Mouse (Mus musculus): ENCODE data around the gene Ear10. TPM values are rescaled to one million over a fixed set of nuclear protein-coding genes. Genes with fewer than 3 reads are reported as not detected.
"Not testable (repeated sequence)": the region's sequence is repeated elsewhere in the genome, so short reads cannot be mapped to it uniquely, and the experiment has no call there.

The Ear10 gene
- polyA plus RNA-seq, 1 experiment from 2014 or later, result not detected

DNA sequence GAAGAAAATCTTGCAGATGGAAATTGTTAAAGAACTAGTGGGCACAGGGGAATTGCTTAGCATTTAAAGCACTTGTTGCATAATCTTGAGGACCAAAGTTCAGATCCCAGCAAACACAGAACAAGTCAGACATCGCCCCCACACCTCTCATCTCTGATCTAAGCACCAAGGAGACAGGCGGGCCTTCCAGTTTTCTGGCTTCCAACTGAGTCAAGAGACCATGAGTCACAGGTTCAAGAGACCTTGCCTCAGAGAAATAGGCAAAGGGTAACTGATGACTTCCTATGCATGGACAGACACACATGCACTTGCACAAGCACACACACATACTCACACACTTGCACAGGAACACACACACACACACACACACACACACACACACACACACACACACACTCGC is 24.8 kb downstream of the Ear10 start:
- H3K4me1 ChIP-seq (ENCODE audit: control insufficient read depth, insufficient read depth, low read length); H3K4me3 ChIP-seq (ENCODE audit: low read length); H3K9me3 ChIP-seq (ENCODE audit: control insufficient read depth, low read length); H3K36me3 ChIP-seq (ENCODE audit: control insufficient read depth, insufficient read depth, low read length); H3K9ac ChIP-seq (ENCODE audit: low read depth, low read length); H3K4me2 ChIP-seq (replicated peaks; ENCODE audit: low read depth, low read length); H3K27me3 ChIP-seq (ENCODE audit: control insufficient read depth, insufficient read depth, low read length); H3K27ac ChIP-seq (ENCODE audit: low read depth, low read length); ATAC-seq (ENCODE audit: low FRiP score, low TSS enrichment): not testable (repeated sequence)
- 86% methylated on average over 3 of the region's 3 CpGs for WGBS

DNA sequence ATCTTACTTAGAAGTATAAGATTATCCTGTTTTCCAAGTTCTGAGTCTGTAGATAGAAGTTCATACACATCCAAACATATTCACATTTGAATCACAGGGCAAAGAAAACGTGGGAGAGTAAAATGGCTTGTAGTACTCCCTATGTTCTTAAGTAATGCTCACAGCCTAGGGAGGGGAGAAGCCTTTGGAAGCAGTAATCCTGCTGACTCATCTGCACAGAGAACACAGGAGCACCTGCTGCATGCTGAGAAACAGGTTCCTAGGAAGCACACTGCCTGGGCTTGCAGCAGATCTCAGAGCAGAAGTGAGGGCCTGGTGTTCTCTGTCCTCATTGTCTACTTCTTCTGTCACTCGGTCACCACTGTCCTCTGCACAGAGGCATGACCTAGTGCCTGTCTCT is 28.0 kb downstream of the Ear10 start:
- WGBS, result 50% methylated on average over 1 of the region's 2 CpGs
- ATAC-seq (ENCODE audit: low FRiP score, low TSS enrichment); H3K4me2 ChIP-seq (replicated peaks; ENCODE audit: low read depth, low read length): not testable (repeated sequence)

DNA sequence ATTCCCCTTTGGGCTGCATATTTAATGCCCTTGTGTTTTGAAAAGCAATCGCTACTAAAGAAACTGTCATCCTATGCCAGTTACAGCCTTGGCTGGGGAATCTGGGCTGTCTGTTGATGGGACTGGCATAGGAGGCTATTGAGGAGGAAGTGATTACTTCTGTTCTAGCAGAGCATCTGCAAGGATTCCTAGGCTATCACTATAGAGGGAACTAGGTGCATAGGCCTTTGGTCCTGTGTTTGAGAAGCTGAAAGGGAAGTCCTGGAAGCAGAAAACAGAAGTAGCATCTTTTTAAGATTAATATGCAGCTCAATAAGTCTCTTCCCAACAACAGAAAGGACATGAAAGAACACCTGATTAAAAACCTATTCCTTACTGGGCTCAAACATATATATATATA is 32.1 kb downstream of the Ear10 start:
- H3K36me3 ChIP-seq (ENCODE audit: control insufficient read depth, insufficient read depth, low read length); H3K9ac ChIP-seq (ENCODE audit: low read depth, low read length); H3K4me2 ChIP-seq (replicated peaks; ENCODE audit: low read depth, low read length); H3K4me3 ChIP-seq (ENCODE audit: low read length); H3K27ac ChIP-seq (ENCODE audit: low read depth, low read length); H3K27me3 ChIP-seq (ENCODE audit: control insufficient read depth, insufficient read depth, low read length); ATAC-seq (ENCODE audit: low FRiP score, low TSS enrichment); H3K9me3 ChIP-seq (ENCODE audit: control insufficient read depth, low read length); H3K4me1 ChIP-seq (ENCODE audit: control insufficient read depth, insufficient read depth, low read length): not testable (repeated sequence)
- no CpG with 5 or more reads among the region's 1 CpGs for WGBS

More for the DNA sequence above, 28.0 kb downstream of the Ear10 start:
- not testable (repeated sequence) for H3K4me1 ChIP-seq (ENCODE audit: control insufficient read depth, insufficient read depth, low read length); H3K9me3 ChIP-seq (ENCODE audit: control insufficient read depth, low read length); H3K9ac ChIP-seq (ENCODE audit: low read depth, low read length); H3K27ac ChIP-seq (ENCODE audit: low read depth, low read length); H3K4me3 ChIP-seq (ENCODE audit: low read length); H3K27me3 ChIP-seq (ENCODE audit: control insufficient read depth, insufficient read depth, low read length); H3K36me3 ChIP-seq (ENCODE audit: control insufficient read depth, insufficient read depth, low read length)

DNA sequence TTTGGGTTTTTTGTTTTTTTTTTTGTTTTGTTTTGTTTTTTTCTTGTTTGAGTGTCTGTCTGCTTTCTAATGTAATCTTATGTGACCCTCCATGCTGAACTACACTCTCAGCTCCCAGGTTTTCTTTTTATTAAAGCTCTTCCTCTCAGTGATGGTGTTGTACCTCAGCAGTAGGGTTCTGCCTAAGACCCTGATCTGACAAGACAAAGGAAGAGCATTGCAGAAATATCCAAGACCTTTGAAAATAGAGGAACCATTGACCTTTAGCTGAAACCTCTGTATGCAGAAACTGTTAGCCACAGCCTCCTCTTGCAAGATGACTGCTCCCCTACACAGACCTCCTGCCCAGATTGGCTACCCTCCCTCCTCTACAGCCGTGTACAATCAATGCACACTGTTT is 37.1 kb downstream of the Ear10 start:
- H3K4me3 ChIP-seq (ENCODE audit: low read length); H3K4me2 ChIP-seq (replicated peaks; ENCODE audit: low read depth, low read length); ATAC-seq (ENCODE audit: low FRiP score, low TSS enrichment); H3K27me3 ChIP-seq (ENCODE audit: control insufficient read depth, insufficient read depth, low read length); H3K27ac ChIP-seq (ENCODE audit: low read depth, low read length); H3K9me3 ChIP-seq (ENCODE audit: control insufficient read depth, low read length); H3K4me1 ChIP-seq (ENCODE audit: control insufficient read depth, insufficient read depth, low read length); H3K36me3 ChIP-seq (ENCODE audit: control insufficient read depth, insufficient read depth, low read length); H3K9ac ChIP-seq (ENCODE audit: low read depth, low read length): not testable (repeated sequence)
- 63% methylated on average over 1 of the region's 1 CpGs for WGBS

DNA sequence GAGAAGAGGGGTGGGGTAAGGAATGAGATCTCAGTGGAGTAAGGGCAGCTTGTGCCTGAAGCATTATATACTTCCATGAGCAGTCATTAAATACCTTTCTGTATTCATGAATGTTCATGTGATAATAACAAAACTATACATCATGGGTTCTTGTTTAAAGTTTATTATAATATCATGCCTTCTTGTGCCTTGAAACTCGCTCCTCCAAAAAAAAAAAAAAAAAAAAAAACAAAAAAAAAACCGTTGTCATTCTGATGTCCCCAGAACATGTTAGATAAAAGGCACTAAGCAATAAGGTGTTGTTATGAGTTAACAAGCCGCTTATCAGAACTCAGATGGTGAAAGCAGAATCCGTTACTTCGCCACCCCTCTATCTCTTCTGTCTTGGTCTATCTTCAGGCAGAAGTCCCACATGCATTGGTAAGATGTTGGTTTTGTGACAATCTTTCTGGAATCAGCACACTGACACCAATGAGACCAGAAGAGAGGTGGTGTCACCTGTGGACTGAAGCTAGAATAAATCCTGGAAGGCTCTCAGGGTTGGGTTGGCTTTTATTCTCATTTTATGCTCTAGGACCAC is 43.3 kb downstream of the Ear10 start:
- not testable (repeated sequence) for ATAC-seq (ENCODE audit: low FRiP score, low TSS enrichment); H3K4me2 ChIP-seq (replicated peaks; ENCODE audit: low read depth, low read length); H3K9ac ChIP-seq (ENCODE audit: low read depth, low read length); H3K27me3 ChIP-seq (ENCODE audit: control insufficient read depth, insufficient read depth, low read length); H3K4me1 ChIP-seq (ENCODE audit: control insufficient read depth, insufficient read depth, low read length); H3K9me3 ChIP-seq (ENCODE audit: control insufficient read depth, low read length); H3K4me3 ChIP-seq (ENCODE audit: low read length); H3K27ac ChIP-seq (ENCODE audit: low read depth, low read length); H3K36me3 ChIP-seq (ENCODE audit: control insufficient read depth, insufficient read depth, low read length)
- 81% methylated on average over 5 of the region's 5 CpGs for WGBS

DNA sequence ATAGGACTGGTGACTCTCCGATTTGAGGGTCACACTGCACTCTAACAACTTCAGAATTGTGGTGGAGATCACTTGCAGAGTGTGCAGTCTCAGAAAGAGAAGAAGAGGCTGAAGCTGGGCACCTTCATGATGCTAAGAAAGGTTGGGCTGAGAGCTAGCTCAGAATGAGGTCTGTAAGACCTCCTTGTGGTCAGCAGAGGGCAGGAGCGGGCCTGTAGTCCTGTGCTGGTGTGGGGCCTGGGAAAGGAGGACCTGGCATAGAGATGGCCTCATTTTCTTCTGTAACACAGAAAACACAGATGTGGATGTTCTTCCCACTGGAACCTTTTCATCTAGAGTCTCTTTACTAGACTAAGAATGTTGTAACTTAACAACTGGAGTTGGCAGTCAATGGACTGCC is 45.6 kb downstream of the Ear10 start:
- WGBS, result 56% methylated on average over 1 of the region's 2 CpGs

DNA sequence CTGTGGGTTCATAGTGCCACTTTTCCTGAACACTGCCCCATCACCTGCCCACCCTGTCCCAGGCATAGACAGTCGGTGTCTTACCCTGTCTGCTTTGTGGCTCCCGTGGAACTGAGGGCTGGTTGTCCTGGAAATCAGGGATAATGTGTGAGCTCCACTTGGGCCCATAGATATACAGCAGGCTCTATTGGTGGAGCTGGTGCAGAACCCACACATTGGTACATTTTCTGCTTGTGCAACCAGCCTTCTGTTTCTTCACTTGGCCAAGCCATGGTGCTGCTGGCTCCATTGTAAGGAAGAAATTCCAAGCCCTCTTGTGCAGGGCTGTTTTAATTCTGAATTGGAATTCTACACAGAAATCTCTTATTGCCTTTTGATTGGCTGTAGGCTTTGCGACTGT is 47.9 kb downstream of the Ear10 start, which contains the start of gene Ear1:
Ear1 (minus strand) TSS at position 101 of the 400 bp plus-strand sequence.
- not testable (repeated sequence) for ATAC-seq (ENCODE audit: low FRiP score, low TSS enrichment); H3K27me3 ChIP-seq (ENCODE audit: control insufficient read depth, insufficient read depth, low read length); H3K9me3 ChIP-seq (ENCODE audit: control insufficient read depth, low read length); H3K4me1 ChIP-seq (ENCODE audit: control insufficient read depth, insufficient read depth, low read length); H3K36me3 ChIP-seq (ENCODE audit: control insufficient read depth, insufficient read depth, low read length); H3K9ac ChIP-seq (ENCODE audit: low read depth, low read length); H3K4me2 ChIP-seq (replicated peaks; ENCODE audit: low read depth, low read length); H3K4me3 ChIP-seq (ENCODE audit: low read length); H3K27ac ChIP-seq (ENCODE audit: low read depth, low read length)
- WGBS, result 95% methylated on average over 2 of the region's 3 CpGs

More for the DNA sequence above, 45.6 kb downstream of the Ear10 start:
- H3K4me2 ChIP-seq (replicated peaks; ENCODE audit: low read depth, low read length); ATAC-seq (ENCODE audit: low FRiP score, low TSS enrichment); H3K9ac ChIP-seq (ENCODE audit: low read depth, low read length); H3K9me3 ChIP-seq (ENCODE audit: control insufficient read depth, low read length); H3K27me3 ChIP-seq (ENCODE audit: control insufficient read depth, insufficient read depth, low read length); H3K27ac ChIP-seq (ENCODE audit: low read depth, low read length); H3K4me1 ChIP-seq (ENCODE audit: control insufficient read depth, insufficient read depth, low read length); H3K4me3 ChIP-seq (ENCODE audit: low read length); H3K36me3 ChIP-seq (ENCODE audit: control insufficient read depth, insufficient read depth, low read length): not testable (repeated sequence)

DNA sequence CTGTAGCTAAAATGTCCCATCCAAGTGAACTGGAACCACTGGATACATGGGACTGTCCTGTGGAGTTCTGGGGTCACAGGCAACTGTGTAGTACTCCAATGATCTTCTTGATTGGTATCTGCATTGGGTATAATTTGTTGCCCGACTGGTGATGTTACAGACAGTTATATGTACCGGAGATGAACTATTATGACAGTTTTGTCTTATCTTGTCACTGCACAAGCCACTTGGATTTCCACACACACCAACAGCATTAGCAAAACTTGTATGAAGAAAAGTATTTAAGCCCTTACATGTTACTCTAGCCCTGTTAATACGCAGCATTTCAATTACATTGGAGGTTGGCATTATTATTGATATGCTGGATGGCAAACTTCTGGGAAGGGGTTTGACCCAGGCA is 48.5 kb downstream of the Ear10 start:
- not testable (repeated sequence) for H3K4me1 ChIP-seq (ENCODE audit: control insufficient read depth, insufficient read depth, low read length); H3K4me3 ChIP-seq (ENCODE audit: low read length); ATAC-seq (ENCODE audit: low FRiP score, low TSS enrichment); H3K27ac ChIP-seq (ENCODE audit: low read depth, low read length); H3K27me3 ChIP-seq (ENCODE audit: control insufficient read depth, insufficient read depth, low read length); H3K9ac ChIP-seq (ENCODE audit: low read depth, low read length); H3K36me3 ChIP-seq (ENCODE audit: control insufficient read depth, insufficient read depth, low read length); H3K4me2 ChIP-seq (replicated peaks; ENCODE audit: low read depth, low read length); H3K9me3 ChIP-seq (ENCODE audit: control insufficient read depth, low read length)
- WGBS, result 94% methylated on average over 3 of the region's 3 CpGs

Data from kidney, embryonic 14.5 days (tissue).